Comparison of ENCODE assay signal across 8 mouse cellular contexts in genomic region chr9:47440128-47440527, GRCm38 (mm10).
DNase-seq lines count a peak whose midpoint lies in the region; ATAC-seq lines count a peak whose summit lies in the region.

No protein-coding gene starts in this region.

- H3K4me3 ChIP-seq in kidney, embryonic 15.5 days (replicated peaks) = peak overlapping the region; percentile 30
- H3K4me3 ChIP-seq in embryonic facial prominence, embryonic 10.5 days = peak overlapping the region; percentile 43
- H3K4me3 ChIP-seq in hindbrain, embryonic 16.5 days (ENCODE audit: low read length) = peak overlapping the region; percentile 7; the same call in 1 of the 2 replicates
- peak overlapping the region; percentile 17 for H3K4me3 ChIP-seq in midbrain, embryonic 16.5 days (ENCODE audit: low read depth, low read length)

- H3K27me3 ChIP-seq in kidney, embryonic 15.5 days = peaks cover 20% of the 10 kb centered on the region; the same call in 1 of the 2 replicates
- H3K27me3 ChIP-seq in embryonic facial prominence, embryonic 10.5 days (replicated peaks; ENCODE audit: low read depth, poor library complexity, severe bottlenecking) = peaks cover 38% of the 10 kb centered on the region
- H3K27me3 ChIP-seq in hindbrain, embryonic 16.5 days (replicated peaks; ENCODE audit: control insufficient read depth, insufficient read depth, low read length) = no peaks in the 10 kb centered on the region
- no peaks in the 10 kb centered on the region for H3K27me3 ChIP-seq in midbrain, embryonic 16.5 days (ENCODE audit: control insufficient read depth, insufficient read depth, low read depth, low read length)

- no peak overlapping the region for H3K27ac ChIP-seq in kidney, embryonic 15.5 days
- H3K27ac ChIP-seq in embryonic facial prominence, embryonic 10.5 days (replicated peaks) = 0 out of 2 replicates have a peak overlapping the region, but pooled peaks have one; percentile 19
- no peak overlapping the region for H3K27ac ChIP-seq in hindbrain, embryonic 16.5 days (ENCODE audit: low read depth, low read length)
- H3K27ac ChIP-seq in midbrain, embryonic 16.5 days (ENCODE audit: low read length) = peak overlapping the region; percentile 68; the same call in 1 of the 2 replicates

- WGBS in kidney, embryonic 15.5 days = 11% methylated on average over 6 of the region's 6 CpGs
- WGBS in embryonic facial prominence, embryonic 10.5 days = 15% methylated on average over 6 of the region's 6 CpGs
- WGBS in hindbrain, embryonic 16.5 days = 15% methylated on average over 6 of the region's 6 CpGs
- WGBS in midbrain, embryonic 16.5 days = 13% methylated on average over 6 of the region's 6 CpGs

- ATAC-seq in kidney, embryonic 15.5 days (replicated peaks; ENCODE audit: low FRiP score) = no peak
- ATAC-seq in hindbrain, embryonic 16.5 days = 0 out of 2 replicates have a peak, but pooled peaks have one; percentile 45
- ATAC-seq in midbrain, embryonic 16.5 days = 0 out of 2 replicates have a peak, but pooled peaks have one; percentile 47
- ATAC-seq in inflammation-experienced regulatory T-cells, adult 6 months = no peak

- no peaks in the 10 kb centered on the region for H3K36me3 ChIP-seq in kidney, embryonic 15.5 days
- no peaks in the 10 kb centered on the region for H3K36me3 ChIP-seq in embryonic facial prominence, embryonic 10.5 days (replicated peaks)
- no peaks in the 10 kb centered on the region for H3K36me3 ChIP-seq in hindbrain, embryonic 16.5 days (ENCODE audit: control insufficient read depth, insufficient read depth, low read length)
- H3K36me3 ChIP-seq in midbrain, embryonic 16.5 days (ENCODE audit: control insufficient read depth, insufficient read depth, low read length) = no peaks in the 10 kb centered on the region

- peaks cover 26% of the 10 kb centered on the region for H3K4me1 ChIP-seq in kidney, embryonic 15.5 days
- H3K4me1 ChIP-seq in embryonic facial prominence, embryonic 10.5 days = peaks cover 35% of the 10 kb centered on the region
- H3K4me1 ChIP-seq in hindbrain, embryonic 16.5 days (ENCODE audit: control insufficient read depth, insufficient read depth, low read depth, low read length) = peaks cover 6% of the 10 kb centered on the region
- H3K4me1 ChIP-seq in midbrain, embryonic 16.5 days (ENCODE audit: control insufficient read depth, insufficient read depth, low read length) = peaks cover 8% of the 10 kb centered on the region

- no peaks in the 10 kb centered on the region for H3K9me3 ChIP-seq in kidney, embryonic 15.5 days (replicated peaks)
- H3K9me3 ChIP-seq in embryonic facial prominence, embryonic 10.5 days = no peaks in the 10 kb centered on the region
- no peaks in the 10 kb centered on the region for H3K9me3 ChIP-seq in hindbrain, embryonic 16.5 days (ENCODE audit: control insufficient read depth, low read length)
- no peaks in the 10 kb centered on the region for H3K9me3 ChIP-seq in midbrain, embryonic 16.5 days (replicated peaks; ENCODE audit: control insufficient read depth, low read length, poor library complexity, severe bottlenecking)

- H3K4me2 ChIP-seq in kidney, embryonic 15.5 days = peak overlapping the region; percentile 63
- peak overlapping the region; percentile 47 for H3K4me2 ChIP-seq in hindbrain, embryonic 16.5 days (ENCODE audit: low read length)
- peak overlapping the region; percentile 56 for H3K4me2 ChIP-seq in midbrain, embryonic 16.5 days (ENCODE audit: low read length)

- DNase-seq in kidney, adult 8-10 months = no peak
- no peak for DNase-seq in embryonic facial prominence, embryonic 10.5 days (ENCODE audit: low spot score)
- DNase-seq in testis, postnatal 10 days (ENCODE audit: low spot score) = no peak
- DNase-seq in adrenal gland, adult 18-20 months (ENCODE audit: low spot score in 2 of 2) = no peak

- no peak overlapping the region for H3K9ac ChIP-seq in kidney, embryonic 15.5 days
- no peak overlapping the region; the same call in 1 of the 2 replicates for H3K9ac ChIP-seq in hindbrain, embryonic 16.5 days (ENCODE audit: low read depth, low read length)
- peak overlapping the region; percentile 12; the same call in 1 of the 2 replicates for H3K9ac ChIP-seq in midbrain, embryonic 16.5 days (ENCODE audit: low read depth, low read length)

Comparison
In these comparisons a context has a peak if more than half of its experiments do, and no peak if none do; other contexts are left out.
1. ATAC-seq: peak in hindbrain, embryonic 16.5 days (single experiment) and midbrain, embryonic 16.5 days (single experiment); none in kidney, embryonic 15.5 days (single experiment) and inflammation-experienced regulatory T-cells, adult 6 months (single experiment).
2. H3K27ac ChIP-seq: peak in embryonic facial prominence, embryonic 10.5 days (single experiment) and midbrain, embryonic 16.5 days (single experiment); none in kidney, embryonic 15.5 days (single experiment) and hindbrain, embryonic 16.5 days (single experiment).
3. Peak in every context shown above with its lines, with median percentiles within 50 percentile points of each other: H3K4me2 ChIP-seq and H3K4me3 ChIP-seq.